Mouse (Mus musculus): Measurements from ENCODE around the gene Mthfd1l. TPM values are rescaled to one million over a fixed set of nuclear protein-coding genes. Genes with fewer than 3 reads are reported as not detected.
"Not testable (repeated sequence)": the region's sequence is repeated elsewhere in the genome, so short reads cannot be mapped to it uniquely, and the experiment has no call there.

The Mthfd1l gene
- polyA plus RNA-seq, 1 experiment, result 5.6 TPM

DNA sequence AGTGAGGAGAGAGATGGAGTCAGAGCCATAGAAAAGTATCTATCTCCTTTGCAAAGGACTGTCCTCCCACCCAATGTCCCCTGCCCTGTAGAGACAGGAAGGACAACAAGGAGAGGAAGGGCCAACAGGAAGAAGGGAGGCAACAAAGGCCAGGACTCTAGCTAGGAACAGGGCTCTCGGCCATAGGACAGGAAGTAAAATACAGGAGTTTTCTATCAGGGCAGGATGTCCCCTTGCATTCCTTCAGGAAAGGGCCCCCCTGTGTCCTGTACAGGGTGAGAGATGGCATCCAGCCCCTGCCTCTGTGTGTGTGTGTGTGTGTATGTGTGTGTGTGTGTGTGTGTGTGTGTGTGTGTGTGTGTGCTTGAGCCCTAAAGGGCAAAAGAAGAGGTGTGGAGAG is 209.0 kb downstream of the Mthfd1l start:
- H3K27ac ChIP-seq (ENCODE audit: insufficient read depth, low read depth, low read length), result no peak overlapping the region
- peaks cover 7% of the 10 kb centered on the region for H3K4me1 ChIP-seq (ENCODE audit: control insufficient read depth, insufficient read depth, low read length)
- H3K4me3 ChIP-seq (ENCODE audit: insufficient read depth, low read length), result no peak overlapping the region
- TF ChIP-seq POLR2A (IDR thresholded peaks at IDR 0.05; ENCODE audit: borderline replicate concordance, low read depth, low read length), result no peak
- no peak for TF ChIP-seq CTCF (IDR thresholded peaks at IDR 0.05; ENCODE audit: low read depth, low read length)

DNA sequence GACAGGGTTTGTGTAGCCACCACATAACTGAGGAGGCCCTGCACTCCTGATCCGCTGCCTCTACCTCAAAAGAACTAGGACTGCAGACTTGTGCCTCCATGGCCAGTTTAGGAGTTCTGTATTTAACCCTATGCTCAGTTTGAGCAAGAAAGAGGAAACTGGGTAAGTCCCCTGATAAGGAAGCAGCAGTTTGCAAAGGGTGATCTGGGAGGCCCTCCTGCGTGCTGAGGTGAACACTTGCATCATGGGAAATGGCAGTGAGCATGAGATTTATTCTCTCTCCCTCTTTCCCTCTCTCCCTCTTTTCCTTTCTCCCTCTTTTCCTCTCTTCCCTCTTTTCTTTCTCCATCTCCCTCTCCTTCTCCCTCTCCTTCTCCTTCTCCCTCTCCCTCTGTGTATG is 209.5 kb downstream of the Mthfd1l start:
- H3K4me1 ChIP-seq (ENCODE audit: control insufficient read depth, insufficient read depth, low read length), result peaks cover 7% of the 10 kb centered on the region
- TF ChIP-seq CTCF (IDR thresholded peaks at IDR 0.05; ENCODE audit: low read depth, low read length) (no peak), POLR2A (IDR thresholded peaks at IDR 0.05; ENCODE audit: borderline replicate concordance, low read depth, low read length) (no peak)
- H3K27ac ChIP-seq (ENCODE audit: insufficient read depth, low read depth, low read length), result no peak overlapping the region
- H3K4me3 ChIP-seq (ENCODE audit: insufficient read depth, low read length), result no peak overlapping the region

DNA sequence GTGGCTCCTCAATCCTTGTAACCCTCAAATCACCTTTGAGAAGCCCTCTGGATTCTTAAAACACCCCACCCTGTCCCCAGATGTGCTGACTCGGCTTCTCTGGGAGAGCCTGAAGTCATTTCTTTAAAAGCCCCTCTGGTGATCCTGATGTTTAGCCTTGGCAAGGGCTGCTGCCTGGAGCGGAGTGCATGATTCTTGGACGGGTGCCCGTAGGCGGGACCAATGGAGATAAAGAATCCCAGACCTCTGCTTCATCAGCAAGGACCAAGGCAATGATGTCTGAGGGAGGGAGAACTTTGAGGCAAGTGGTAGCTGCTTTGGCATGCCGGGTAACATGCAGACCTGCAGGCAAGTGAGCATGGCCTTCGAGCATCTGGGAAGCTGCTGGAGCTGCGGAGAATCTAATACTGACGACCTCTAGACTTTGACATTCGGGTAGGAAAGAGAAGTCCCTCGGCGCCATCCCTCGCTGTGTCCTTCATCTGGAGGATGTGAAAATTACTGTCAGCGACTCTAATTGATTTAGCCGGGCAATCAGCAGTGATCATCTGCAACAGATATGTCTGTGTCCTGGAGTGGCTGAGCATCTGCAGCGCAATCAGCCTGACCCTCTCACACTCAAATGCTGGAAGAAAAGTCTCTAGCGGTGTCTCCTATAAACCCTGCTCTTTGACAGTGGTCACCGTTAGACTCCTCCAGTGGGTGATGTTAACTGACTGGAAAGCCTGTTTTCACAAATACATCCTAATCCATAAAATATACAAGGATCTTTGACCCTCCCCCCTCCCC is 215.9 kb downstream of the Mthfd1l start:
- TF ChIP-seq POLR2A (IDR thresholded peaks at IDR 0.05; ENCODE audit: borderline replicate concordance, low read depth, low read length), result no peak
- no peak for TF ChIP-seq CTCF (IDR thresholded peaks at IDR 0.05; ENCODE audit: low read depth, low read length)
- Histone ChIP-seq H3K4me3 (ENCODE audit: insufficient read depth, low read length) (no peak overlapping the region), H3K4me1 (ENCODE audit: control insufficient read depth, insufficient read depth, low read length) (no peaks in the 10 kb centered on the region), H3K27ac (ENCODE audit: insufficient read depth, low read depth, low read length) (no peak overlapping the region)

DNA sequence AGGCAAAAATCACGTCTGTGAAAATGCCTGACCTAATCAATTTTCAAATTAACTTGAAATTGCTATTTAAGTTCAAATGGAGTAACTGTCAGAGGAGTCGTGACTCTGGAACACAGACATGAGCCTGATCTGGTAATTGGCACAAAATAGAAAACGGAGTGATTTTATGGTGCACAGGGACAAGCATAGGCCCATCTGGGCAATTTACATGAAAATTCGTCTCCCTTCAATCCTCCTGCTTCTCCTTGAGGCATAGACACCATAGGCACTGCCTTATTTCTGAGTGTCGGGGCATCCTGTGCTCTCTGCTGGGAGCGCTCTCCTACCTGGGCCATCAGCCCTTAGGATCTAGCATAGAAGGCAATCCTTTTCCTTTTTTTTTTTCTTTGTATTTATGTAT is 216.5 kb downstream of the Mthfd1l start:
- Histone ChIP-seq H3K4me3 (ENCODE audit: insufficient read depth, low read length) (no peak overlapping the region), H3K4me1 (ENCODE audit: control insufficient read depth, insufficient read depth, low read length) (no peaks in the 10 kb centered on the region), H3K27ac (ENCODE audit: insufficient read depth, low read depth, low read length) (no peak overlapping the region)
- TF ChIP-seq CTCF (IDR thresholded peaks at IDR 0.05; ENCODE audit: low read depth, low read length) (no peak), POLR2A (IDR thresholded peaks at IDR 0.05; ENCODE audit: borderline replicate concordance, low read depth, low read length) (no peak)

DNA sequence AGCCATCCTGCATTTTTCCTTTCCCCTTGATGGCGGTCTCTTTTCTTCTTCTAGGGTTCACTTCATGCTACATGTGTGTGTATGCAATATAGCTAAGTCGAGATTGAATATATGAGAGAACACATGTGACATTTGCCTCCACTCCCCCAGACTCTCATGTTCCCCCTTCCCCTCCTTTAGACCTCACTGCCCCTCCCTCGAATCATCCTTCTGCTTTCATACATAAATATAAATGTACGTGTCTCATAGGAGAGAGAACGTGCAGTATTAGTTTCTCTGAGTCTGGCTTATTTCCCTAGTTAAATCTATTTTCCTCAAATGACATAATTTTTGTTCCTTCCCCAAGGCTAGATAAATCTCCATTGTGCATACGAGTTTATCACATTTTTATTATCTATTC is 226.1 kb downstream of the Mthfd1l start:
- no peaks in the 10 kb centered on the region for H3K4me1 ChIP-seq (ENCODE audit: control insufficient read depth, insufficient read depth, low read length)
- TF ChIP-seq POLR2A (IDR thresholded peaks at IDR 0.05; ENCODE audit: borderline replicate concordance, low read depth, low read length) (no peak), CTCF (IDR thresholded peaks at IDR 0.05; ENCODE audit: low read depth, low read length) (no peak)
- H3K27ac ChIP-seq (ENCODE audit: insufficient read depth, low read depth, low read length), result no peak overlapping the region

DNA sequence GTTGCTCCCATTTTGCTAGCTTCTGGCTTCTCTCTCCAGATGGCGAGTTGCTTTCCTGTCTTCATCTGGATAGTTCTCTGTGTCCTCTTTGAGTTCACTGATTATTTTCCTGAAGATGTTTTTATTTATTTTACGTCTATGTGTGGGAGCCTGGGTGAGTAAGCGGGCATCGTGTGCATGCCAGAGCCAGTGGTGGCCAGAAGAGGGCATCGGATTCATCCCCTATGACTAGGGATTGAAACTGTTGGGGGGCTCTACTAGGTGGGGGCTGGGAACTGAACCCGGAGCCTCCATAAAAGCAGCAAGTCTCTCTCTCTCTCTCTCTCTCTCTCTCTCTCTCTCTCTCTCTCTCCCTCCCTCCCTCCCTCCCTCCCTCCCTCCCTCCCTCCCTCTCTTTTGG is 227.0 kb downstream of the Mthfd1l start:
- Histone ChIP-seq H3K4me1 (ENCODE audit: control insufficient read depth, insufficient read depth, low read length) (no peaks in the 10 kb centered on the region), H3K4me3 (ENCODE audit: insufficient read depth, low read length) (no peak overlapping the region), H3K27ac (ENCODE audit: insufficient read depth, low read depth, low read length) (no peak overlapping the region)
- TF ChIP-seq CTCF (IDR thresholded peaks at IDR 0.05; ENCODE audit: low read depth, low read length) (no peak), POLR2A (IDR thresholded peaks at IDR 0.05; ENCODE audit: borderline replicate concordance, low read depth, low read length) (no peak)

More for the DNA sequence above, 226.1 kb downstream of the Mthfd1l start:
- H3K4me3 ChIP-seq (ENCODE audit: insufficient read depth, low read length), result no peak overlapping the region

DNA sequence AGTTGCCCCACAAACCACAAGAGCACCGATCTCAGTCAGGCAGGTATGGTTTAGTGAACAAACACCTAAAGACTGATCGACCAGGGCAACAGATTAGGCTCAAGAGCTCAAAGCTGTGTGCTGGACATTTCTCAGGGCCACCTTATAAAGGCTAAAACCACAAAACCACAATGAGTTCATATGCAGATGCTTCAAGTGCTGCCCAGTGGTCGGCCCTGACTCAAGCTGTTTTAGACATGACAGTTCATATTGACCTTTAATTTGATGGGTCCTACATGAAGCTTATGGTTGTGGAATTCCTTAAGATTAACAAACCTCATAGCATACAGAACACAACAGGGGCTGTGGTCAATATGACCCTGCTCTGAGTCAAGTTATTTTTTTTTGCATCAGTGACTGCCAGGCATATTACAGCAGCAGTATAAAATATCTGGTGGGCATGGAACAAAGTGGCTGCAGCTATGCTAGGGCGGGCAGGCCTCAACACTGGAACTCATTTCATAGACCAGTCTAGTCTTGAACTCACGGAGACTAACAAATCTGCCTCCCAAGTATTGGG is 227.7 kb downstream of the Mthfd1l start:
- no peak for TF ChIP-seq CTCF (IDR thresholded peaks at IDR 0.05; ENCODE audit: low read depth, low read length)
- Histone ChIP-seq H3K27ac (ENCODE audit: insufficient read depth, low read depth, low read length) (no peak overlapping the region), H3K4me3 (ENCODE audit: insufficient read depth, low read length) (no peak overlapping the region)

DNA sequence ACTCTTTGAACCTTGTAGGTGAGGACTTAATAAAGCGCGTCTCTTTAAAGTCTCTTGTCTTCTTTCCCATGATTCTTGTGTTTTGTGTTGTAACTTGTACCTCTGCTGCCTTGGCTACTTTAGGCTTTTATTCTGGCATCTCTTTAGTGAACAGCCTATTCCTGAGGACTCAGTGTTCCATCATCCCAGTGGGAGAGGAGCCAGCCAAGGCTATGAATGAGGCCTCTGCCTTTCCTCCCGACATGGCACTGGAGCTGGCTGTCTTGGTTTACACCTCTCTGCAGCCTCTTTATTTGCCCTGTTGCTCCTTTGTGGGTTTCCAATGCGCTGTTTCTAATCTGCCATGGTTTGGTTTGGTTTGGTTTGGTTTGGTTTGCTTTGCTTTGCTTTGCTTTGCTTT is 228.2 kb downstream of the Mthfd1l start:
- no peaks in the 10 kb centered on the region for H3K4me1 ChIP-seq (ENCODE audit: control insufficient read depth, insufficient read depth, low read length)

More for the DNA sequence above, 227.7 kb downstream of the Mthfd1l start:
- H3K4me1 ChIP-seq (ENCODE audit: control insufficient read depth, insufficient read depth, low read length), result no peaks in the 10 kb centered on the region

DNA sequence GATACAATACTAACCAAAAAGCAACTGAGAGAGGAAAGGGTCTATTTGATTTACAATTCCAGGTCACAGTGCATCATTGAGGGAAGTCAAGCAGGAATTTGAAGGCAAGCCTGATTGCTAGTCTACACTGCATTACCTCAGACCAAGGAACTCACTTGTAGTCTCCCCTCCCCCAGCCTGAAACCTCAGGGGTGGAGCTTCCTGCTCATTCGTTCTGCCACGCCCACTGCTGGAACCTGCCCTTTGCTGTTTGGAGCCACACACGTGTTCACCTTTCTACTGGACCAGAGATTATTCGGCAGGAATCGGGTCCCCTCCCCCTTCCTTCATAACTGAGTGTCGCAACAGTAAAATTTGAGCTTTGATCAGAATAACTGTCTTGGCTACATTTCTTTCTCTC is 230.7 kb downstream of the Mthfd1l start:
- H3K4me1 ChIP-seq (ENCODE audit: control insufficient read depth, insufficient read depth, low read length); H3K4me3 ChIP-seq (ENCODE audit: insufficient read depth, low read length): not testable (repeated sequence)

More for the DNA sequence above, 228.2 kb downstream of the Mthfd1l start:
- Histone ChIP-seq H3K27ac (ENCODE audit: insufficient read depth, low read depth, low read length) (no peak overlapping the region), H3K4me3 (ENCODE audit: insufficient read depth, low read length) (no peak overlapping the region)
- TF ChIP-seq POLR2A (IDR thresholded peaks at IDR 0.05; ENCODE audit: borderline replicate concordance, low read depth, low read length) (no peak), CTCF (IDR thresholded peaks at IDR 0.05; ENCODE audit: low read depth, low read length) (no peak)

DNA sequence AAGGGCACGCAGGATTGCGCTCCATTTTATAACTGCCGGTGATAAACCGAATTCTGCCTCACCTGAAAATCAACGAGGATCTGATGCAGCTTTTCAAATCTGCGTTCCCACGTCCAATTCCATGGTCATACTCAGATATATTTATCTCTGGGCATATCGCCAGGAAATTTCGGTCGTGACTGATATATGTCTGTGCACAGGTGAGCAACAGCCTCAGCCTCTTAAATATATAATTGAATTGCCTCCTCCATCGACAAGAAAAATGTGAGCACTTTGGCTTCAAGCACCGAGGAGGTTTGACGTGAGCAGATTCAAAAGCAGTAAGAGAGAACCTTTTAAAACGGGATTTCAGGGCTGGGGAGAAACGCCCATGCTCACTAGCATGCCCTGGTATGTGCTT is 236.1 kb downstream of the Mthfd1l start:
- H3K4me3 ChIP-seq (ENCODE audit: insufficient read depth, low read length), result no peak overlapping the region

More for the DNA sequence above, 230.7 kb downstream of the Mthfd1l start:
- not testable (repeated sequence) for H3K27ac ChIP-seq (ENCODE audit: insufficient read depth, low read depth, low read length)

More for the DNA sequence above, 236.1 kb downstream of the Mthfd1l start:
- Histone ChIP-seq H3K27ac (ENCODE audit: insufficient read depth, low read depth, low read length) (no peak overlapping the region), H3K4me1 (ENCODE audit: control insufficient read depth, insufficient read depth, low read length) (no peaks in the 10 kb centered on the region)
- TF ChIP-seq POLR2A (IDR thresholded peaks at IDR 0.05; ENCODE audit: borderline replicate concordance, low read depth, low read length) (no peak), CTCF (IDR thresholded peaks at IDR 0.05; ENCODE audit: low read depth, low read length) (no peak)

Data from bone marrow macrophage, adult 2 months (primary cell).